Mouse (Mus musculus) gastrocnemius, adult 2 months (tissue): ENCODE results near the gene Slc29a3. TPM values are rescaled to one million over a fixed set of nuclear protein-coding genes. Genes with fewer than 3 reads are reported as not detected.
"Not testable (repeated sequence)": the region's sequence is repeated elsewhere in the genome, so short reads cannot be mapped to it uniquely, and the experiment has no call there.

Source experiments
- DNase-seq: peaks from one replicate; pipeline ENCODE4 v3.0.0; 2022
- H3K27ac ChIP-seq: fragments of 200-600 bp; 2 replicates; pipeline ENCODE4 v1.8.1; 2022; ENCODE audit warnings: mild to moderate bottlenecking
- H3K4me3 ChIP-seq: fragments of 200-600 bp; 2 replicates; pipeline ENCODE4 v1.8.1; 2022; ENCODE audit warnings: mild to moderate bottlenecking, moderate library complexity
- CTCF ChIP-seq: fragments of 200-600 bp; IDR thresholded peaks from 2 replicates; pipeline ENCODE4 v1.8.1; 2022; ENCODE audit warnings: antibody characterized with exemption, mild to moderate bottlenecking, moderate library complexity
- intact Hi-C: fragments of 180-260 bp; cut with DNase I; formaldehyde crosslinking; loops from one replicate; pipeline ENCODE4 v1.15.1; 2025
- total RNA-seq, 2 experiments: library from RNA; stranded (reverse); gene quantifications; 2 replicates each; pipeline ENCODE4 v1.2.3; 2021

The Slc29a3 gene
- total RNA-seq, 2 experiments from 2014 or later = 1.4 to 2.7 TPM

GRCm38 (mm10) chr10:60756146-60756545 is 3.6 kb upstream of the Slc29a3 start:
- Histone ChIP-seq H3K27ac (no peak overlapping the region), H3K4me3 (no peak overlapping the region)
- no peak for TF ChIP-seq CTCF
- no peak for DNase-seq
- intact Hi-C loops = loop anchor here (5.0 kb wide), 2 partner anchors 339 to 454 kb away; no protein-coding TSS in a partner anchor

GRCm38 (mm10) chr10:60753941-60754340 is 1.3 kb upstream of the Slc29a3 start:
- Histone ChIP-seq H3K27ac (no peak overlapping the region), H3K4me3 (no peak overlapping the region)
- DNase-seq = no peak
- no peak for TF ChIP-seq CTCF
- intact Hi-C loops = loop anchor here (5.0 kb wide), 1 partner anchor 67 kb away; no protein-coding TSS in a partner anchor

- H3K27ac ChIP-seq = peak overlapping the region; percentile 92
- H3K4me3 ChIP-seq = peak overlapping the region; percentile 77
- intact Hi-C loops = loop anchor here (5.0 kb wide), 1 partner anchor 66 kb away; no protein-coding TSS in a partner anchor
- no peak for DNase-seq
- TF ChIP-seq CTCF = peak; percentile 46
Measured at GRCm38 (mm10) chr10:60753261-60753660, 667 bp upstream of the Slc29a3 start.

- intact Hi-C loops = no loop called here
- TF ChIP-seq CTCF = no peak
- no peak overlapping the region for H3K4me3 ChIP-seq
- DNase-seq = peak; percentile 51
- H3K27ac ChIP-seq = peak overlapping the region; percentile 53; the same call in 1 of the 2 replicates
Measured at GRCm38 (mm10) chr10:60747667-60748212, 4.9 kb downstream of the Slc29a3 start.

GRCm38 (mm10) chr10:60746512-60746911 is 6.1 kb downstream of the Slc29a3 start:
- DNase-seq = no peak
- Histone ChIP-seq H3K4me3 (no peak overlapping the region), H3K27ac (no peak overlapping the region)
- TF ChIP-seq CTCF = no peak
- intact Hi-C loops = no loop called here

GRCm38 (mm10) chr10:60744543-60745290 is 7.9 kb downstream of the Slc29a3 start:
- Histone ChIP-seq H3K27ac (no peak overlapping the region), H3K4me3 (no peak overlapping the region)
- intact Hi-C loops = no loop called here
- no peak for TF ChIP-seq CTCF
- DNase-seq = no peak

- Histone ChIP-seq H3K4me3 (no peak overlapping the region), H3K27ac (no peak overlapping the region)
- intact Hi-C loops = no loop called here
- DNase-seq = no peak
- TF ChIP-seq CTCF = no peak
Measured at GRCm38 (mm10) chr10:60743681-60744080, 8.9 kb downstream of the Slc29a3 start.

- DNase-seq = no peak
- Histone ChIP-seq H3K27ac (no peak overlapping the region), H3K4me3 (no peak overlapping the region)
- intact Hi-C loops = no loop called here
- TF ChIP-seq CTCF = no peak
Measured at GRCm38 (mm10) chr10:60742942-60743341, 9.7 kb downstream of the Slc29a3 start.

GRCm38 (mm10) chr10:60742296-60742695 is 10.3 kb downstream of the Slc29a3 start:
- intact Hi-C loops, H3K4me3 ChIP-seq, DNase-seq, H3K27ac ChIP-seq: not testable (repeated sequence)

- intact Hi-C loops = no loop called here
- no peak for DNase-seq
- TF ChIP-seq CTCF = no peak
- H3K27ac ChIP-seq = no peak overlapping the region
- H3K4me3 ChIP-seq = no peak overlapping the region
Measured at GRCm38 (mm10) chr10:60741435-60741834, 11.2 kb downstream of the Slc29a3 start.

GRCm38 (mm10) chr10:60739619-60740363 is 12.8 kb downstream of the Slc29a3 start:
- no peak for TF ChIP-seq CTCF
- DNase-seq = no peak
- no peak overlapping the region for H3K27ac ChIP-seq
- intact Hi-C loops = no loop called here
- H3K4me3 ChIP-seq = no peak overlapping the region

GRCm38 (mm10) chr10:60737886-60738640 is 14.5 kb downstream of the Slc29a3 start:
- intact Hi-C loops = no loop called here
- no peak for DNase-seq

More at GRCm38 (mm10) chr10:60737886-60738640, 14.5 kb downstream of the Slc29a3 start:
- Histone ChIP-seq H3K4me3 (no peak overlapping the region), H3K27ac (no peak overlapping the region)
- no peak for TF ChIP-seq CTCF
